Mouse (Mus musculus) lung, postnatal 0 days (tissue): ENCODE measurements around the gene Exoc3l2.

Experiments used
- CTCF ChIP-seq: IDR thresholded peaks from 2 replicates; pipeline ENCODE4 v1.5.1; 2016; ENCODE audit warnings: antibody characterized with exemption, mild to moderate bottlenecking
- EP300 ChIP-seq: IDR thresholded peaks from 2 replicates; pipeline ENCODE4 v1.6.1; 2016; ENCODE audit warnings: antibody characterized with exemption, mild to moderate bottlenecking, control low read depth

DNA sequence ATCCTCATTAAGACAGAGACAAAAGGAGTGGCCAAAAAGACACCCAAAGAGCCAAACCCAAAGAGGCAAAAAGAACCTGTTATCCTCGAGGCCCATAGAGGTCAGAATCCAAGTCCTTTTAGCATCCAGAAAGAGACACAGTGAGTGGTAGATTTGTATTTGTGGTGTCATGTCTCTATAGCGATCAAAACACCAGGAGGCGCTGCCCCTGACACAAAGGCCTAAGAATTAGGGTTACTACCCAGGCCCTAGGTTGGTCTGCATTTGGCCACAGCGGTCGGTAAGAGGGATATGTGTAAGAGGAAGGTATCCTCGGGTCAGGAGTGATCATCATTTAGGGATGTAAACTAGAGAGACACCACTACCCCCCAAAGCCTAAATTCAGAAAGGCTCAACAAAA, 43.2 kb downstream of the Exoc3l2 start:
- peak; percentile 55 for TF ChIP-seq CTCF
- TF ChIP-seq EP300: no peak
